Mouse (Mus musculus): ENCODE data around the gene Ubxn11.

The Ubxn11 gene

GRCm38 (mm10) chr4:134101979-134102741 is at the start of gene Ubxn11:
Gene Ubxn11 (plus strand): TSS chr4:134102570.
- in situ Hi-C loops (cut with MboI; ENCODE audit: unreplicated experiment in 2 of 2): no loop called here

GRCm38 (mm10) chr4:134053538-134053937 is 48.8 kb upstream of the Ubxn11 start, which contains the start of gene Zfp683:
Gene Zfp683 (plus strand): TSS chr4:134053838.
- in situ Hi-C loops (cut with MboI; ENCODE audit: unreplicated experiment in 2 of 2): no loop called here

DNA sequence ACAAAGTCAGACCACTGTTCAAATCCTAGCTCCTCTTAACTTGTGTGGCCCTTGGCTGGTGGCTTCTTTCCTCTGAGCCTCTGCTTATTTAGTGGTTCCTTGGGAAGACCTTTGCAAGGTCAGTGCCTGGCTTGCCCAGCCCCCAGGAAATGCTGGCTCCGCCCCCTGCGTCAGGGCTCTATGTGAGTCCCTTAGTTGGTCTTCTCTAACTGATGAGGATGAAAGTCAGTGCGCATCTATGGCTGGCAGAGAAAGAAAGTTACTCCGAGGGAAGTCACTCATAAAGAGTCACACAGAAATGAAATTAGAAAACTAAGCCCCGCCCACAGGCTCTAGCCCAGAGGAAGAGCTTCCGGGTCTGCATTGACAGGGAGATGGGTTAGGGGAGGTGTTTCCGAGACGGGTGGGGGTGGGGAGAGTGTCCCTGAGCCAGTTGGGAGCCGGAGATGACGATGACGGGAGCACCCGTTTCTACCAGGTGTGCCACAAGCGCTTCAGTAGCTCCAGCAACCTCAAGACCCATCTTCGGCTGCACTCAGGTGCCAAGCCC is 44.1 kb upstream of the Ubxn11 start:
- in situ Hi-C loops (cut with MboI; ENCODE audit: unreplicated experiment in 2 of 2): no loop called here

GRCm38 (mm10) chr4:134058908-134059307 is 43.5 kb upstream of the Ubxn11 start:
- in situ Hi-C loops (cut with MboI; ENCODE audit: unreplicated experiment in 2 of 2): no loop called here

DNA sequence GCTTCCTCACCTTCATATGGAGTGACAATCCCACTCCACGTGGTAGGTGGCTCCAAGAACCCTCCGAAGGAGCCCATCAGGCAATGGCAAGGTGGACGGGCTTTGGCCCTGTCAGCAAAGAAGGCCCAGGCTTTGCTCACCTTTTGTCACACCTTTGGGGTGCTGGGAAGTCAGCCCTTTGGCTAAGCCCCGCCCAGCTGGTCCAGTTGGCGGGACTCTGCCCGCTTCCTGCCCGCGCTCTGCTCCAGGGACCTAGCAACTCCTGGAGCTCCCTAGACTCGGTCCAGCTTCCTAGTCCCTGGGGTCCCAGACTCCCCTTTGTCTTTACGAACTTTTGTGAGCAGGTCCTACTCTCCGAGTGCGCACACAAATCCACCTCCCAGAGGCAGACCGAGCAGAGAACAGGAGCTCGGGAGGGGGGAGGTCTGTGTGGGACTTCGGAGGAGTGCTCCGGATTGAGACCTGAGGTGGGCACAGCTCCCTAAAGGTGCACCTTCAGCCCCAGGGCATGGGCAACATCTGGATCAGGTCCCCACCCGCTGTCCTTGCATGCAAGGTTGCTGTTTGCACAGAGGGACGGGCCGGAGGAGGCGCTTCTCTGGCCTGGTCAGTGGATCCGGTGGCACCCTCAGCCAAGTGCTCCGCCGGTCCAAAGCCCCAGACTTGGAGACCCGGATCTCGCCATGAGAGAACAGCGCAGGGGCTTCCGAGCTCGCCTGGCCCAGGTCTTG is 42.1 kb upstream of the Ubxn11 start, which contains the start of gene Crybg2:
Crybg2 (plus strand) TSS at position 681 of the 731 bp plus-strand sequence.
- in situ Hi-C loops (cut with MboI; ENCODE audit: unreplicated experiment in 2 of 2): no loop called here

GRCm38 (mm10) chr4:134061166-134061830 is 41.1 kb upstream of the Ubxn11 start:
- in situ Hi-C loops (cut with MboI; ENCODE audit: unreplicated experiment in 2 of 2): no loop called here

DNA sequence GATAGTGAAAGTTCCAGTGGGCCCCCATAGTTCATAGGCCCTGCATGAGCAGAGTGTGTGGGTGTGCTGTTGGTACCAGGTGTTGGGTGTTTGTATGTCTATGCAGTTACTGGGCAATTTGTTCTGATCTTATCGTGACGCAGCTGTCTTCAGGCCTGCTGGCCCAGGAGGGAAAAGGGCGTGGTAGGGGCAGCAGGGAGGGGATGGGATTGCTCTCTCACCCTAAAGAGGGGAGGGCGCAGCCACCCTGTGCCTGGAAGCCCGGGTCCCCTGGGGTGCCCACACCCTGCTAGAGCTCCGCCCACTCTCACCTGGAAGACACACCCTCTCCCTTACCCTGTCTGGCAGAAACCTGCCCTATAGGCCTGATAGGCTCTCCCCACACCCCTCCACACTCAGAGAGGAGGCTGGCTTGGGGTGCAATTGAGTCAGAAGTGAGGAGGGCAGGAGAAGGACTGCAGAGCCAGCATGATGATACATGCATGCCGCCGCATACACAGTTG is 40.4 kb upstream of the Ubxn11 start:
- in situ Hi-C loops (cut with MboI; ENCODE audit: unreplicated experiment in 2 of 2): no loop called here

GRCm38 (mm10) chr4:134062561-134062960 is 39.8 kb upstream of the Ubxn11 start:
- in situ Hi-C loops (cut with MboI; ENCODE audit: unreplicated experiment in 2 of 2): no loop called here

- in situ Hi-C loops (cut with MboI; ENCODE audit: unreplicated experiment in 2 of 2): no loop called here
Measured at GRCm38 (mm10) chr4:134065431-134066004, 36.9 kb upstream of the Ubxn11 start.

DNA sequence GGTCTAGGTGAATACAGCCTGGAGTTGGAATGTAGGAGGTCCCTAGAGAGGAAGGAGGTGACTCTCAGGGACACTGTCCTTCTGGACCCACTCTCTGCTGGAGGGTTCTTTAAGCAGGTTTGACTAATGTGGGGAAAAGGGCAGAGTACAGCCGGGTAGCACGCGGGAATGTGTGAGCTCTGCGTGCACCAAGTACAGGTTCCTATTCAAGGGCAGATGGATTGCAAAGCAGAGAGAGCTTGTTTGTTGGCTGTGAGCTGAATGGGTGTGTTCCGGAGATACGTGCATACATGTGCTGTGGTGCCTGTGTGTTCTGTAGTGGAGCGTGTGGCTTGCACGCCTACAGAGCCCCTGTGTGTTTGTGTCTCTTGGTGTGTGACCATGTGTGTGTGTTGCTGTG is 35.0 kb upstream of the Ubxn11 start:
- in situ Hi-C loops (cut with MboI; ENCODE audit: unreplicated experiment in 2 of 2): no loop called here

DNA sequence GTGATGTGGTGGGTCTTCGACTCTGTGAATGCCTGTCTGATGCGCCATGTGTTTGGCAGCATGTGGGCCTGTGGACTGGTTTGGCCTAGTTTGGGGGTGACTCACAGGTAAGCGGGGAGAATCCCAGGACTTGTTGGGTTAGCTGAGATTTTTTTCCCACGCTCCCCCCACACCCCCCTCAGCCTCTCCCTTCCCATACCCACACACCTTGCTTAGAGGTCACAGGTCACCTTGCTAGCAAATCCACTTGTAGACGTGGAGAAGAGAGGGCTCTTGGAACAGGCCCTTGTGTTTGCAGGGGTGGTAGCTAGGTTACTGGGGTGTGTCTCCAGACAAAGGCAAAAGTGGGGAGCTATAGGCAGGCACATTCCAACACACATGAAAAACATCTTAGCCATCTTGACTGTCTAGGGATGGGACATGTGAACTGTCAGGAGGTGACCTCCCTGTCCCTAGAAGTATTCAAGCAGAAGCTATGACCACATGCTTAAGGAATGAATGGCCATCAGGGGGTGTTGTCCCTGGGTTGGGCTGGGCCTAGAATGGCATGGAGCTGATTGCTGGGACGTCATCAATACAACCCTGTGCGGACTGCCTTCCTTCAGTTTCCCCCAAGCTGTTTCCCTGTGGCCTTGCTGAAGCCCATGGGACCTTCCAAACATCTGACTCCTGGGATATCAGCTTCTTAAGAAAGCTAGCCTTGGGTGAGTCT is 34.4 kb upstream of the Ubxn11 start:
- in situ Hi-C loops (cut with MboI; ENCODE audit: unreplicated experiment in 2 of 2): no loop called here

DNA sequence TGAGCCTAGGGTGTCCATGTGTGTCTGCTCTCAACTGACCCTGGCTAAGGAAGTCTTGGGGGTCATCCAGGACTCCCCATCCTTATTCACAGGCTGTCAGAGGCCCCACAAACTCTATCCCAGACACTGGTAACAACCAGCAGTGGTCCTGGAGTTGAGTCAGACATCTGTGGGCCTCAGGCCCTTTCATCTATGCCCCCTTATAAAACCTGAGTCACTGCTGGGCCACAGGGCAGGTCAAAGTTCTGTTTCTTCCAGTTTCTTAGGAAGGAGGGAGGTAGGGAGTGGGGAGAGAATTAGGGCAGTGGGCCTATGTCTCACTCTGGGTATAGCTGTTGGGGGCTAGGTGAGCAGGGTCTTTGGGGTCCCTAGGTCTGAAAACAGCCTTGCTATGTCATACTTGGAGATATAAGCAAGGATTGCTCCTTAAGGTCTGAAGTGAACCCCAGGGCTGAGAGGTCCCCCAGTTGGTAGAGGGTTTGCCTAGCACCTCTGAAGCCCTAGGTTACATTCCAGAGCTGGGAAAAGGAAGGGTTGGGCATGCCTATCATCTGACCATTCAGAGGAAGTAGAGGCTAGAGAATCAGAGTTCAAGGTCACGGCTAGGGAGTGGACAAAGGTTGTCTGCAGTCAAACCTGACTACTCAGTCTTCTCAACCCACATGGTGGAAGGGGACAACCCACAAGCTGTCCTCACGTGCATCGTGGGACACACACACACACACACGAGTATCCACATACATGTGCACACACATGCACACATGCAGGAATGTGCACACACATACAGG is 33.4 kb upstream of the Ubxn11 start:
- in situ Hi-C loops (cut with MboI; ENCODE audit: unreplicated experiment in 2 of 2): no loop called here

- in situ Hi-C loops (cut with MboI; ENCODE audit: unreplicated experiment in 2 of 2): no loop called here
Measured at GRCm38 (mm10) chr4:134078694-134079093, 23.7 kb upstream of the Ubxn11 start.

GRCm38 (mm10) chr4:134080674-134081073 is 21.7 kb upstream of the Ubxn11 start:
- in situ Hi-C loops (cut with MboI; ENCODE audit: unreplicated experiment in 2 of 2): loop anchor here (5.0 kb wide), 1 partner anchor 43 kb away; no protein-coding TSS in a partner anchor

- in situ Hi-C loops (cut with MboI; ENCODE audit: unreplicated experiment in 2 of 2): loop anchor here (5.0 kb wide), 1 partner anchor 45 kb away; no protein-coding TSS in a partner anchor
Measured at GRCm38 (mm10) chr4:134081730-134082386, 20.5 kb upstream of the Ubxn11 start.

- in situ Hi-C loops (cut with MboI; ENCODE audit: unreplicated experiment in 2 of 2): loop anchor here (5.0 kb wide), 1 partner anchor 45 kb away; no protein-coding TSS in a partner anchor
Measured at GRCm38 (mm10) chr4:134082460-134082859, 19.9 kb upstream of the Ubxn11 start.

DNA sequence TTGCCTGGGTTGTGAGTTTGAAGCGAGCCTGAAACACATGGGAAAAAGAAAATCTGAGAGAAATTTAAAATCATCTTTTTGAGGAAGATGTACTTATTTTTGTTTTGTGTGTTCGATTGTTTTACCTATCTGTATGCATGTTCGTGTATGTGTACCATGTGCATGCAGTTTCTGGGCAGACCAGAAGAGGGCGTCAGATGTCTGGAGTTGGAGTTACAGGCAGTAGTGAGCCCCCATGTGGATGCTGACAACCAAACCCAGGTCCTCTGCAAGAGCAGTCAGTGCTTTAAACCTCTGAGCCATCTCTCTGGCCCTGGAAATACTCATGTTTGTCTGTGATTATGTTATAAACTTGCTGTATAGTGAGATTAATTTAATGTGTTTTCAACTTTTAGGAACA is 17.4 kb upstream of the Ubxn11 start:
- in situ Hi-C loops (cut with MboI; ENCODE audit: unreplicated experiment in 2 of 2): loop anchor here (5.0 kb wide), 1 partner anchor 48 kb away; no protein-coding TSS in a partner anchor

DNA sequence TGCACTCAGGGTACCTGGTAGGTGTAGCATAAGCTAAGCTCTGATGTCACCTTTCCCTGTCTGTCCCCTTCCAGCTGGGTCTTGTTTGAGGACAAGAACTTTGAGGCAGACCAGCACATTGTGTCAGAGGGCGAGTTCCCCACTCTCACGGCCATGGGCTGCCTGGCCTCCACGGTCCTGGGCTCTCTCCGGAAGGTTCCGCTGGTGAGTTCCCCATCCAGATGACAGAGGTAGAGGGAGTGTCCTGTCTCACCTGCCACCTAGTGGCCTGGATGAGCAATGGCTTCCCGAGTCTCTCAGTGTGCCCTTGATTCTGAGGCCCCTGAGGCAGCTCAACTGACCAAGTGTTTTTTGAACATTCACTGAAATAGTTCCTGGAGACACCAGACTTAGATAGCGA is 15.0 kb upstream of the Ubxn11 start:
- in situ Hi-C loops (cut with MboI; ENCODE audit: unreplicated experiment in 2 of 2): no loop called here

Data from v-Abl transformed pro-B cells (cell line).